In the genomic region with DNA sequence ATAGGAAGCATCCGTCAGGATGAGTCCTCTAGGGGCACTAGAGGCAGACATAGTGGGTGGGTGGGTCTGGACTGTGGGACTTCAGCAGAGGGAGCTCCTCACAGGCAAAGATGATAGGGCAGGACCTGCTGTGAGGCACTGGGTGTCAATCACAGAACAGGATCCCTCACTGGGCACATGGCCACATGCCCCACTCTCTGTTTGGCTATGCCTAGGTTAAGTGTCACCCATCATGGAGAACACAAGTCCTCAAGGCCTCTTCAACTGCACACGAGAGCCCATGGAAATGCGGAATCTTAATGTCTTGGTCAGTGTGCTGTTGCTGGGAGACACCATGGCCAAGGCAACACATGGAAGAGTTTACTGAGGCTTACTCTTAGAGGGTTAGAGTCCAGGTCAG, we compare ENCODE assay signal across 15 mouse cellular contexts.
"Had no signal": no experiment of that assay in that cellular context is flagged by ENCODE, and none has a peak within 500 bp of the region (broad histone marks: within the 10 kb centered on the region; RNA-seq: fewer than 3 reads in every experiment).

No protein-coding gene starts in this region.

- H3K27me3 ChIP-seq: limb, embryonic 13.5 days had no signal

- H3K9me3 ChIP-seq: limb, embryonic 13.5 days; midbrain, embryonic 10.5 days; neural tube, embryonic 15.5 days had no signal

- H3K4me3 ChIP-seq: limb, embryonic 13.5 days; midbrain, embryonic 10.5 days; myocyte; neural tube, embryonic 15.5 days had no signal

- H3K4me2 ChIP-seq: limb, embryonic 13.5 days; neural tube, embryonic 15.5 days had no signal

- ATAC-seq: intestine, embryonic 16.5 days had no signal

- H3K36me3 ChIP-seq: midbrain, embryonic 10.5 days; neural tube, embryonic 15.5 days had no signal

- H3K9ac ChIP-seq: limb, embryonic 13.5 days; liver, embryonic 14.5 days; neural tube, embryonic 15.5 days had no signal

- H3K27ac ChIP-seq: limb, embryonic 13.5 days; liver, embryonic 14.5 days; midbrain, embryonic 10.5 days; neural tube, embryonic 15.5 days had no signal

- DNase-seq: kidney, adult 8-10 months; kidney, postnatal 14 days; left cerebral cortex, postnatal 4 days; lung, postnatal 14 days; midbrain, embryonic 14.5 days; right cerebral cortex, adult 18-20 months; right cerebral cortex, postnatal 25 days; thymus, adult 18-20 months; thymus, postnatal 14 days had no signal
